Mouse (Mus musculus) testis, adult 2 months (tissue): ENCODE measurements around the gene Ttc29. TPM values are rescaled to one million over a fixed set of nuclear protein-coding genes. Genes with fewer than 3 reads are reported as not detected.

Source experiments
- H3K27ac ChIP-seq: fragments of 200-500 bp; 2 replicates; pipeline ENCODE4 v1.5.1; 2012; ENCODE audit warnings: low read depth, low read length; ENCODE audit not compliant: control insufficient read depth, insufficient read depth
- H3K27me3 ChIP-seq: fragments of 200-500 bp; 2 replicates; pipeline ENCODE4 v1.6.1; 2012; ENCODE audit warnings: mild to moderate bottlenecking, low read length, moderate library complexity; ENCODE audit not compliant: control insufficient read depth, insufficient read depth
- H3K36me3 ChIP-seq: fragments of 200-500 bp; 2 replicates; pipeline ENCODE4 v1.6.1; 2012; ENCODE audit warnings: mild to moderate bottlenecking, low read length; ENCODE audit not compliant: control insufficient read depth, insufficient read depth
- H3K4me1 ChIP-seq: fragments of 200-500 bp; 2 replicates; pipeline ENCODE4 v1.6.1; 2012; ENCODE audit warnings: low read length; ENCODE audit not compliant: control insufficient read depth, insufficient read depth
- H3K4me3 ChIP-seq: fragments of 200-500 bp; 2 replicates; pipeline ENCODE4 v1.5.1; 2012; ENCODE audit warnings: low read depth, mild to moderate bottlenecking, low read length, moderate library complexity, mixed read lengths; ENCODE audit not compliant: control insufficient read depth
- CTCF ChIP-seq: fragments of 200-500 bp; IDR thresholded peaks from 2 replicates; pipeline ENCODE4 v1.5.1; 2012; ENCODE audit warnings: low read depth, mild to moderate bottlenecking, inconsistent platforms, low read length, moderate library complexity; ENCODE audit not compliant: control insufficient read depth, insufficient read depth, insufficient replicate concordance
- POLR2A ChIP-seq: fragments of 200-500 bp; IDR thresholded peaks from 2 replicates; pipeline ENCODE4 v1.6.1; 2012; ENCODE audit warnings: low read depth, mild to moderate bottlenecking, inconsistent platforms, low read length, moderate library complexity; ENCODE audit not compliant: control insufficient read depth
- polyA plus RNA-seq: library from polyadenylated mRNA; depleted of rRNA; stranded (reverse); fragments of >200 nt; gene quantifications from 2 replicates; pipeline ENCODE4 v1.2.3, GENCODE M21; 2012

The Ttc29 gene
- polyA plus RNA-seq, 1 experiment, result 164 TPM

GRCm38 (mm10) chr8:78265506-78265905 lies 52.4 kb downstream of the Ttc29 start:
- H3K4me1 ChIP-seq, result no peaks in the 10 kb centered on the region
- H3K36me3 ChIP-seq, result no peaks in the 10 kb centered on the region
- no peaks in the 10 kb centered on the region for H3K27me3 ChIP-seq
- TF ChIP-seq POLR2A (no peak), CTCF (no peak)
- no peak overlapping the region for H3K27ac ChIP-seq
- no peak overlapping the region for H3K4me3 ChIP-seq

- no peak overlapping the region for H3K27ac ChIP-seq
- no peaks in the 10 kb centered on the region for H3K36me3 ChIP-seq
- H3K4me1 ChIP-seq, result no peaks in the 10 kb centered on the region
- no peak for TF ChIP-seq CTCF
- no peak for TF ChIP-seq POLR2A
- no peaks in the 10 kb centered on the region for H3K27me3 ChIP-seq
- H3K4me3 ChIP-seq, result no peak overlapping the region
Measured at GRCm38 (mm10) chr8:78266231-78266630, 53.1 kb downstream of the Ttc29 start.

- Histone ChIP-seq H3K4me1 (no peaks in the 10 kb centered on the region), H3K4me3 (no peak overlapping the region), H3K27me3 (no peaks in the 10 kb centered on the region), H3K27ac (no peak overlapping the region), H3K36me3 (no peaks in the 10 kb centered on the region)
- TF ChIP-seq POLR2A (no peak), CTCF (no peak)
Measured at GRCm38 (mm10) chr8:78267894-78268411, 54.9 kb downstream of the Ttc29 start.

GRCm38 (mm10) chr8:78269281-78269680 lies 56.2 kb downstream of the Ttc29 start:
- H3K27ac ChIP-seq, result no peak overlapping the region
- H3K4me3 ChIP-seq, result no peak overlapping the region
- no peaks in the 10 kb centered on the region for H3K27me3 ChIP-seq
- H3K36me3 ChIP-seq, result no peaks in the 10 kb centered on the region
- H3K4me1 ChIP-seq, result no peaks in the 10 kb centered on the region
- no peak for TF ChIP-seq POLR2A
- TF ChIP-seq CTCF, result no peak

GRCm38 (mm10) chr8:78271391-78271790 lies 58.3 kb downstream of the Ttc29 start:
- H3K27ac ChIP-seq, result no peak overlapping the region
- H3K4me3 ChIP-seq, result no peak overlapping the region
- no peaks in the 10 kb centered on the region for H3K27me3 ChIP-seq
- H3K4me1 ChIP-seq, result no peaks in the 10 kb centered on the region
- no peak for TF ChIP-seq POLR2A
- no peaks in the 10 kb centered on the region for H3K36me3 ChIP-seq

GRCm38 (mm10) chr8:78276120-78276519 lies 63.0 kb downstream of the Ttc29 start:
- Histone ChIP-seq H3K4me3 (no peak overlapping the region), H3K27me3 (no peaks in the 10 kb centered on the region), H3K36me3 (no peaks in the 10 kb centered on the region), H3K4me1 (no peaks in the 10 kb centered on the region), H3K27ac (no peak overlapping the region)
- TF ChIP-seq CTCF (no peak), POLR2A (no peak)

GRCm38 (mm10) chr8:78277411-78277810 lies 64.3 kb downstream of the Ttc29 start:
- TF ChIP-seq POLR2A, result no peak
- TF ChIP-seq CTCF, result no peak
- no peaks in the 10 kb centered on the region for H3K36me3 ChIP-seq
- H3K4me1 ChIP-seq, result no peaks in the 10 kb centered on the region
- H3K27me3 ChIP-seq, result no peaks in the 10 kb centered on the region
- no peak overlapping the region for H3K4me3 ChIP-seq
- H3K27ac ChIP-seq, result no peak overlapping the region

- Histone ChIP-seq H3K27ac (no peak overlapping the region), H3K27me3 (no peaks in the 10 kb centered on the region), H3K4me3 (no peak overlapping the region), H3K36me3 (no peaks in the 10 kb centered on the region), H3K4me1 (no peaks in the 10 kb centered on the region)
- no peak for TF ChIP-seq POLR2A
- no peak for TF ChIP-seq CTCF
Measured at GRCm38 (mm10) chr8:78278598-78278997, 65.5 kb downstream of the Ttc29 start.
